Mouse (Mus musculus) embryonic facial prominence, embryonic 14.5 days (tissue): Measurements from ENCODE around the gene Fam167b. TPM values are rescaled to one million over a fixed set of nuclear protein-coding genes. Genes with fewer than 3 reads are reported as not detected.
A peak's percentile ranks its signal among the peaks of the same experiment; 100 is the strongest.

Experiments used
- ATAC-seq: fragments of 200-750 bp; cut with Nextera tagmentation; 2 replicates; pipeline ENCODE4 v1.8.0; 2017; ENCODE audit warnings: low read depth, moderate number of reproducible peaks, moderate TSS enrichment
- DNase-seq: peaks from one replicate; pipeline ENCODE4 v3.0.0-alpha.2; 2015; ENCODE audit warnings: low spot score
- H3K27ac ChIP-seq: fragments of 300-500 bp; sonication (generic); replicated peaks from 2 replicates; pipeline ENCODE4 v1.5.1; 2014; ENCODE audit warnings: low read depth, mild to moderate bottlenecking, low read length, moderate library complexity
- H3K27me3 ChIP-seq: fragments of 300-500 bp; sonication (generic); replicated peaks from 2 replicates; pipeline ENCODE4 v1.6.1; 2014; ENCODE audit warnings: low read length; ENCODE audit not compliant: control insufficient read depth, insufficient read depth
- H3K36me3 ChIP-seq: fragments of 300-500 bp; sonication (generic); 2 replicates; pipeline ENCODE4 v1.6.1; 2014; ENCODE audit warnings: low read length, mixed read lengths; ENCODE audit not compliant: control insufficient read depth, insufficient read depth
- H3K4me1 ChIP-seq: fragments of 300-500 bp; sonication (generic); 2 replicates; pipeline ENCODE4 v1.6.1; 2014; ENCODE audit warnings: antibody characterized with exemption, low read length; ENCODE audit not compliant: control insufficient read depth, insufficient read depth
- H3K4me2 ChIP-seq: fragments of 300-500 bp; sonication (generic); 2 replicates; pipeline ENCODE4 v1.6.1; 2014; ENCODE audit warnings: low read depth, mild to moderate bottlenecking, low read length, moderate library complexity, mixed read lengths
- H3K4me3 ChIP-seq: fragments of 300-500 bp; sonication (generic); 2 replicates; pipeline ENCODE4 v1.5.1; 2014; ENCODE audit warnings: low read depth, mild to moderate bottlenecking, low read length
- H3K9ac ChIP-seq: fragments of 300-500 bp; sonication (generic); 2 replicates; pipeline ENCODE4 v1.6.1; 2014; ENCODE audit warnings: low read depth, mild to moderate bottlenecking, low read length, moderate library complexity, mixed read lengths
- H3K9me3 ChIP-seq: fragments of 300-500 bp; sonication (generic); 2 replicates; pipeline ENCODE4 v1.6.1; 2016; ENCODE audit warnings: low read length; ENCODE audit not compliant: control insufficient read depth
- WGBS: fragments of 180-500 bp; shearing (Covaris S2); extraction: QIAGEN DNeasy Blood & Tissue Kit; methylation state at CpG from one replicate; pipeline ENCODE4 v1.1.7; 2014; 5-methylcytosine and 5-hydroxymethylcytosine counted together
- polyA plus RNA-seq: library from polyadenylated mRNA; unstranded; fragments of >200 nt; fragmentation: Nextera tagmentation; extraction: Ambion mirVana; gene quantifications from 2 replicates; pipeline ENCODE4 v1.2.1, GENCODE M21; 2014

Fam167b gene
- polyA plus RNA-seq, 1 experiment from 2014 or later = 6.4 TPM

DNA sequence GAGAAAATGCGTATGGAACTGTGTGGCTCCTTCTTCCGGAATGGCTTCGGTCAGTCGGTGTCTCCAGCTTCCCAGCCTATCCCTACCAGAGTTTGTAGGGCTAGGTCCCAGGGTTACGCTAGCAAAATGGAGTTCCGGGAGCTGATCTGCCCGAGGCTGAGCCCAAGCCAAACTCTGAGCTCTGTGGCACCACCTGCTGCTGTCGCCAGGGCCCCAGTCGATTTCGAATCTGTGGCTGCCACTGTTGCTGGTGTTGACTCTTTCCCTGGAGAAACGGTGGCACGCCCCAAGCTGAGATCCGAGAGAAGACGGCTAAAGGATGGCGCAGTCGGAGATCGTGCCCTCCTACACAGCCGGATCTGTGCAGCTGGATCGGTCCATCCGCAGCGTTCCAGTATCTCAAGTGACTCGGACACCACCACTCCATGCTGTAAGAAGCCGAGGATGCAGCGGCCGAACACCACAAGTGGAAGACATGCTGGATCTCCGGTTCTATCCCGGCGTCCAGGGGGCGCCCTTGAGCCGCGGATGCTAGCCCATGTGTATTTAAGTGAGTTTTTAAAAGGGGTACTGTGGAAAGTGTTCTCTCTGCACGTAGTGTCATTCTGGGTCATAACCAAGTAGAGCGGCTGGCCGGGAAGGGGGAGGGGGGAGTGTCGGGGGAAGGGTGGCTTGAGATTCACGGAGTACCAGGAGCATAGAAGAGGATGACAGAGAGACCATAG, 6.7 kb upstream of the Fam167b start:
- Histone ChIP-seq H3K27ac (no peak overlapping the region), H3K4me3 (peak overlapping the region; percentile 45), H3K27me3 (no peaks in the 10 kb centered on the region), H3K4me2 (peak overlapping the region; percentile 68), H3K9ac (peak overlapping the region; percentile 65), H3K9me3 (no peaks in the 10 kb centered on the region), H3K4me1 (no peaks in the 10 kb centered on the region; the same call in 1 of the 2 replicates), H3K36me3 (peaks cover 3% of the 10 kb centered on the region; the same call in 1 of the 2 replicates)
- ATAC-seq (peak; percentile 81), DNase-seq (peak; percentile 85)
- WGBS = 1% methylated on average over 36 of the region's 36 CpGs

DNA sequence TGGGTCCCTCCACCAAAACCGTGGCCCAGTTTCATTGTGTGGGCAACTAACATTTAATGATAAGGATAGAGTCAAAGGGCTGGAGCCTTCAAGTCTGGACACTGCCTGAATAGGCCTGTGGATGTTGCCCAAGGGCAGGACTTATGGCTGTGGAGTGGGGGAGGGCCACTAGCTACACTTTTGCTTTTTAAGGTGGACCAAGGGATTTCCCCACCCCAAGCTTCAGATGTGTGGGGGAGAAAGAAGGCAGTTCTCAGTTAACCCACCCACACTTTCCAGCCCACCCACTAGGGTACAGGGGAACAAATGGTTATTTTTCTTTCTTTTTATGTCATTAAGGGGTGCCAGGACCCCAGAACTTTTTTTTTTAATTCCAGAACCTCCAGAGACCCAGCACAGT, 6.0 kb upstream of the Fam167b start:
- H3K27ac ChIP-seq = no peak overlapping the region
- H3K27me3 ChIP-seq = no peaks in the 10 kb centered on the region
- H3K4me3 ChIP-seq = peak overlapping the region; percentile 45
- no peak for ATAC-seq
- peak overlapping the region; percentile 68 for H3K4me2 ChIP-seq
- H3K36me3 ChIP-seq = no peaks in the 10 kb centered on the region
- H3K9me3 ChIP-seq = no peaks in the 10 kb centered on the region
- WGBS = 70% methylated on average over 1 of the region's 1 CpGs
- no peaks in the 10 kb centered on the region; the same call in 1 of the 2 replicates for H3K4me1 ChIP-seq
- H3K9ac ChIP-seq = peak overlapping the region; percentile 65
- DNase-seq = no peak

GRCm38 (mm10) chr4:129582251-129582650, 3.9 kb upstream of the Fam167b start:
- H3K4me1 ChIP-seq = no peaks in the 10 kb centered on the region; the same call in 1 of the 2 replicates
- H3K27me3 ChIP-seq = no peaks in the 10 kb centered on the region
- no peak overlapping the region for H3K9ac ChIP-seq
- 78% methylated on average over 1 of the region's 1 CpGs for WGBS
- H3K4me2 ChIP-seq = no peak overlapping the region
- H3K27ac ChIP-seq = no peak overlapping the region
- H3K4me3 ChIP-seq = no peak overlapping the region
- H3K36me3 ChIP-seq = no peaks in the 10 kb centered on the region
- no peak for ATAC-seq
- H3K9me3 ChIP-seq = no peaks in the 10 kb centered on the region
- no peak for DNase-seq

DNA sequence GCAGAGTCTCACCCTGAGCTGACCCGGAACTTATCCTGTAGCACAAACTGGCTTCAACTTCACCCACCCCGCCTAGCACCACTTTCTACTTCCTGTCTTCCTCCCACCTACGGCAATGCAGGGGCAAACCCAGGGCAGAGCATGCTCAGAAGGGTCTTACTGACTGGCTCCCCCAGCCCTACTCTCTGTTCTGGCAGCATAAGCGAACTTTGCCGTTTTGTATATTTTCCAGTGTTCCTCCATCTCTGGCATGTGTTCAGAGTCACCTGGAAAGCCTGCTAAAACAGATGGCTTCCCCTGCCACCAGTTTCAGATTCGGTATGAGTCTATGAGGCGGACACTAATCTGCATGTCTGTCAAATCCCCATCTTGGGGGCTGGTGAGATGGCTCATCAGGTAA, 2.0 kb upstream of the Fam167b start:
- ATAC-seq = no peak
- Histone ChIP-seq H3K36me3 (no peaks in the 10 kb centered on the region), H3K9ac (no peak overlapping the region), H3K9me3 (no peaks in the 10 kb centered on the region), H3K27me3 (no peaks in the 10 kb centered on the region), H3K4me1 (no peaks in the 10 kb centered on the region; the same call in 1 of the 2 replicates), H3K4me3 (no peak overlapping the region), H3K4me2 (no peak overlapping the region), H3K27ac (no peak overlapping the region)
- 70% methylated on average over 7 of the region's 7 CpGs for WGBS
- DNase-seq = no peak

DNA sequence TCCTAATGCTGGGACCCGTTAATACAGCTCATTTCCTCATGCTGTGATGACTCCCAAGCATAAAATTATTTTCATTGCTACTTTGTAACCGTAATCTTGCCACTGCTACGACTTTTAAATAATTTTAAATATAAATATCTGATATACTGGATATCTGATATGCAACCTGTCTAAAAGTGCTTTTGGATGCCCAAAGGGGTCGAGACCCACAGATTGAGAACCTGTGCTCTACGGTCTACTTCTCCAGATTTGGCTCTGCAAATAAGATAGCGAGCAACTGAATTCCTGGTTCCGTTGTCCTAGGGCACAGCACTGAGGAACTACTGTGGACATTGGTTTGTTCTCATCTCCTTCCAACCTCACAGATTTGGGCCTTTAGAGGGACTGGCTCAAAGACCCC, 661 bp downstream of the Fam167b start:
- Histone ChIP-seq H3K9ac (no peak overlapping the region), H3K9me3 (no peaks in the 10 kb centered on the region), H3K27ac (no peak overlapping the region), H3K4me3 (no peak overlapping the region), H3K4me1 (no peaks in the 10 kb centered on the region), H3K36me3 (no peaks in the 10 kb centered on the region), H3K27me3 (no peaks in the 10 kb centered on the region), H3K4me2 (no peak overlapping the region; the same call in 1 of the 2 replicates)
- ATAC-seq (no peak), DNase-seq (no peak)
- WGBS = 80% methylated on average over 7 of the region's 7 CpGs

- ATAC-seq (no peak), DNase-seq (peak; percentile 70)
- 0 out of 2 replicates have a peak overlapping the region, but pooled peaks have one; percentile 10 for H3K9ac ChIP-seq
- H3K4me2 ChIP-seq = peak overlapping the region; percentile 15
- no peaks in the 10 kb centered on the region for H3K27me3 ChIP-seq
- H3K4me3 ChIP-seq = no peak overlapping the region
- WGBS = 33% methylated on average over 21 of the region's 21 CpGs
- H3K9me3 ChIP-seq = no peaks in the 10 kb centered on the region
- no peaks in the 10 kb centered on the region for H3K4me1 ChIP-seq
- H3K27ac ChIP-seq = no peak overlapping the region
- no peaks in the 10 kb centered on the region for H3K36me3 ChIP-seq
Measured at GRCm38 (mm10) chr4:129576863-129577491, 1.4 kb downstream of the Fam167b start.

- Histone ChIP-seq H3K27ac (0 out of 2 replicates have a peak overlapping the region, but pooled peaks have one; percentile 28), H3K4me1 (no peaks in the 10 kb centered on the region), H3K9ac (peak overlapping the region; percentile 40), H3K9me3 (no peaks in the 10 kb centered on the region), H3K36me3 (no peaks in the 10 kb centered on the region), H3K27me3 (no peaks in the 10 kb centered on the region), H3K4me2 (no peak overlapping the region), H3K4me3 (no peak overlapping the region)
- ATAC-seq (no peak; the same call in 1 of the 2 replicates), DNase-seq (peak; percentile 17)
- WGBS = 44% methylated on average over 7 of the region's 8 CpGs
Measured at GRCm38 (mm10) chr4:129575171-129575844, 3.0 kb downstream of the Fam167b start.

DNA sequence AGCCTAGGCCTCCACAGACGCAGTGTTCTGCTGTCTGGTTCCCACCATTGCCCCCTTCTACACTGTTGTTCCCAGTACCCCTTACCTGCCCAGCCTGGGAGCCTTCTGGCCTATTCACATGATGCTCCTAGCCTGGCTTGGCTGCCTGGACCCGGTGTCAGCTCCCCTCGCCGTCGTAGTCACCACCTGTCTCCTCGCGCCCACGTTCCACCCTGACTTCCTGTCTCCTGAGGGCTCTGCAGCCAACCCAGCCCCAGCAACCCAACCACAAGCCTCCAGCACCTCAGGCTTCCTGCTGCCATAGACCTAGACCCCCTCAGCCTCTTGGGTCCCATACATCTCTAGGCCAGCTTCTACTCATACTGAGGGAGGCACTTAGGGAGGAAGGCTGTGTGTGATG, 4.9 kb downstream of the Fam167b start, which contains the start of gene Lck:
Gene Lck, minus strand, starts transcription at position 212 of the 400 bp plus-strand sequence.
- DNase-seq = no peak
- H3K27ac ChIP-seq = no peak within 1 kb of the TSS
- no peak within 1 kb of the TSS for H3K4me2 ChIP-seq
- ATAC-seq = no peak
- H3K27me3 ChIP-seq = no peaks in the 10 kb centered on the region
- H3K36me3 ChIP-seq = no peaks in the 10 kb centered on the region
- 89% methylated on average over 8 of the region's 8 CpGs for WGBS
- H3K4me3 ChIP-seq = no peak within 1 kb of the TSS
- no peak within 1 kb of the TSS for H3K9ac ChIP-seq
- H3K9me3 ChIP-seq = no peaks in the 10 kb centered on the region
- no peaks in the 10 kb centered on the region for H3K4me1 ChIP-seq
